Mouse (Mus musculus): ENCODE measurements around the gene Ifitm10.

The Ifitm10 gene

GRCm38 (mm10) chr7:142389961-142390650 lies 16.6 kb upstream of the Ifitm10 start:
- no peak for DNase-seq (ENCODE audit: low read depth)

GRCm38 (mm10) chr7:142388740-142389139 lies 15.2 kb upstream of the Ifitm10 start:
- no peak for DNase-seq (ENCODE audit: low read depth)

- no peak for DNase-seq (ENCODE audit: low read depth)
These were observed 14.6 kb upstream of the Ifitm10 start for GRCm38 (mm10) chr7:142388198-142388597.

GRCm38 (mm10) chr7:142387419-142388148 lies 14.0 kb upstream of the Ifitm10 start, which contains the start of gene Ctsd:
Ctsd (minus strand) TSS chr7:142388038.
- peak; percentile 93 for DNase-seq (ENCODE audit: low read depth)

GRCm38 (mm10) chr7:142386621-142387201 lies 13.2 kb upstream of the Ifitm10 start:
- no peak for DNase-seq (ENCODE audit: low read depth)

GRCm38 (mm10) chr7:142385742-142386403 lies 12.3 kb upstream of the Ifitm10 start:
- DNase-seq (ENCODE audit: low read depth), result no peak

GRCm38 (mm10) chr7:142384306-142384705 lies 10.8 kb upstream of the Ifitm10 start:
- DNase-seq (ENCODE audit: low read depth), result no peak

GRCm38 (mm10) chr7:142382567-142382966 lies 9.0 kb upstream of the Ifitm10 start, which contains the start of gene Gm49369:
Gm49369 (minus strand) TSS chr7:142382667.
- no peak for DNase-seq (ENCODE audit: low read depth)

- peak; percentile 75 for DNase-seq (ENCODE audit: low read depth)
These were observed 7.6 kb upstream of the Ifitm10 start for GRCm38 (mm10) chr7:142381175-142381574.

- DNase-seq (ENCODE audit: low read depth), result peak; percentile 50
These were observed 5.6 kb upstream of the Ifitm10 start for GRCm38 (mm10) chr7:142379186-142379585.

- DNase-seq (ENCODE audit: low read depth), result no peak
These were observed 3.8 kb upstream of the Ifitm10 start for GRCm38 (mm10) chr7:142377233-142377925.

GRCm38 (mm10) chr7:142376096-142376495 lies 2.5 kb upstream of the Ifitm10 start:
- DNase-seq (ENCODE audit: low read depth), result no peak

GRCm38 (mm10) chr7:142375261-142375724 lies 1.7 kb upstream of the Ifitm10 start:
- no peak for DNase-seq (ENCODE audit: low read depth)

- DNase-seq (ENCODE audit: low read depth), result no peak
These were observed 961 bp upstream of the Ifitm10 start for GRCm38 (mm10) chr7:142374413-142375015.

- DNase-seq (ENCODE audit: low read depth), result no peak
These were observed 514 bp downstream of the Ifitm10 start for GRCm38 (mm10) chr7:142373039-142373438.

GRCm38 (mm10) chr7:142371768-142372661 lies 1.5 kb downstream of the Ifitm10 start:
- peak; percentile 33 for DNase-seq (ENCODE audit: low read depth)

- no peak for DNase-seq (ENCODE audit: low read depth)
These were observed 2.2 kb downstream of the Ifitm10 start for GRCm38 (mm10) chr7:142371398-142371767.

GRCm38 (mm10) chr7:142370937-142371336 lies 2.6 kb downstream of the Ifitm10 start:
- DNase-seq (ENCODE audit: low read depth), result no peak

- no peak for DNase-seq (ENCODE audit: low read depth)
These were observed 3.7 kb downstream of the Ifitm10 start for GRCm38 (mm10) chr7:142369820-142370219.

GRCm38 (mm10) chr7:142368856-142369255 lies 4.7 kb downstream of the Ifitm10 start:
- no peak for DNase-seq (ENCODE audit: low read depth)
